Mouse (Mus musculus): ENCODE results near the gene Mink1. TPM values are rescaled to one million over a fixed set of nuclear protein-coding genes. Genes with fewer than 3 reads are reported as not detected.

Mink1 gene
- polyA plus RNA-seq, 1 experiment from 2014 or later, result 19.5 TPM

Other genes starting within 250 kb of the Mink1 start
- gene Alox12e, start 240.3 kb upstream of the Mink1 start, polyA plus RNA-seq (2014; fragmentation: Nextera tagmentation; extraction: Ambion mirVana), result not detected in 2 replicates
- gene Alox15, start 210.8 kb upstream of the Mink1 start, polyA plus RNA-seq (2014; fragmentation: Nextera tagmentation; extraction: Ambion mirVana), result 0.11 TPM in 1 of 2 replicates, not detected in the other
- gene Pelp1, start 152.8 kb upstream of the Mink1 start, polyA plus RNA-seq (2014; fragmentation: Nextera tagmentation; extraction: Ambion mirVana), result 29.9 and 33.0 TPM in 2 replicates
- gene Arrb2, start 130.2 kb upstream of the Mink1 start, polyA plus RNA-seq (2014; fragmentation: Nextera tagmentation; extraction: Ambion mirVana), result 55.9 and 61.2 TPM in 2 replicates
- gene Med11, start 111.0 kb upstream of the Mink1 start, polyA plus RNA-seq (2014; fragmentation: Nextera tagmentation; extraction: Ambion mirVana), result 41.8 and 45.8 TPM in 2 replicates
- 0.50 and 0.95 TPM in 2 replicates for gene Zmynd15, start 103.4 kb upstream of the Mink1 start, polyA plus RNA-seq (2014; fragmentation: Nextera tagmentation; extraction: Ambion mirVana)
- gene Cxcl16, start 102.9 kb upstream of the Mink1 start, polyA plus RNA-seq (2014; fragmentation: Nextera tagmentation; extraction: Ambion mirVana), result 7.8 and 10.2 TPM in 2 replicates
- gene Tm4sf5, start 57.6 kb upstream of the Mink1 start, polyA plus RNA-seq (2014; fragmentation: Nextera tagmentation; extraction: Ambion mirVana), result 2.9 and 3.0 TPM in 2 replicates
- gene Vmo1, start 48.3 kb upstream of the Mink1 start, polyA plus RNA-seq (2014; fragmentation: Nextera tagmentation; extraction: Ambion mirVana), result not detected in 2 replicates
- gene Gltpd2, start 43.7 kb upstream of the Mink1 start, polyA plus RNA-seq (2014; fragmentation: Nextera tagmentation; extraction: Ambion mirVana), result 0.27 and 0.28 TPM in 2 replicates
- gene Psmb6, start 37.5 kb upstream of the Mink1 start, polyA plus RNA-seq (2014; fragmentation: Nextera tagmentation; extraction: Ambion mirVana), result 747 and 789 TPM in 2 replicates
- not detected in 2 replicates for gene Gm40193, start 29.9 kb upstream of the Mink1 start, polyA plus RNA-seq (2014; fragmentation: Nextera tagmentation; extraction: Ambion mirVana)
- gene Pld2, start 22.8 kb upstream of the Mink1 start, polyA plus RNA-seq (2014; fragmentation: Nextera tagmentation; extraction: Ambion mirVana), result 14.2 and 16.4 TPM in 2 replicates
- not detected in 2 replicates for gene 4930544D05Rik, start 53.0 kb downstream of the Mink1 start, polyA plus RNA-seq (2014; fragmentation: Nextera tagmentation; extraction: Ambion mirVana)
- not detected in 2 replicates for gene Chrne, start 56.3 kb downstream of the Mink1 start, polyA plus RNA-seq (2014; fragmentation: Nextera tagmentation; extraction: Ambion mirVana)
- gene Gp1ba, start 76.2 kb downstream of the Mink1 start, polyA plus RNA-seq (2014; fragmentation: Nextera tagmentation; extraction: Ambion mirVana), result 0.29 and 0.43 TPM in 2 replicates
- 90.6 and 93.4 TPM in 2 replicates for gene Rnf167, start 84.4 kb downstream of the Mink1 start, polyA plus RNA-seq (2014; fragmentation: Nextera tagmentation; extraction: Ambion mirVana)
- gene Slc25a11, start 84.6 kb downstream of the Mink1 start, polyA plus RNA-seq (2014; fragmentation: Nextera tagmentation; extraction: Ambion mirVana), result 158 TPM in 2 replicates
- 662 and 703 TPM in 2 replicates for gene Pfn1, start 91.8 kb downstream of the Mink1 start, polyA plus RNA-seq (2014; fragmentation: Nextera tagmentation; extraction: Ambion mirVana)
- 6.4 and 7.8 TPM in 2 replicates for gene Eno3, start 94.3 kb downstream of the Mink1 start, polyA plus RNA-seq (2014; fragmentation: Nextera tagmentation; extraction: Ambion mirVana)
- gene Spag7, start 106.5 kb downstream of the Mink1 start, polyA plus RNA-seq (2014; fragmentation: Nextera tagmentation; extraction: Ambion mirVana), result 94.8 and 115 TPM in 2 replicates
- gene Camta2, start 125.2 kb downstream of the Mink1 start, polyA plus RNA-seq (2014; fragmentation: Nextera tagmentation; extraction: Ambion mirVana), result 24.2 and 26.1 TPM in 2 replicates
- gene Inca1, start 137.3 kb downstream of the Mink1 start, polyA plus RNA-seq (2014; fragmentation: Nextera tagmentation; extraction: Ambion mirVana), result 1.4 and 1.9 TPM in 2 replicates
- gene Kif1c, start 137.7 kb downstream of the Mink1 start, polyA plus RNA-seq (2014; fragmentation: Nextera tagmentation; extraction: Ambion mirVana), result 4.9 and 6.8 TPM in 2 replicates
- 16.9 and 18.1 TPM in 2 replicates for gene Zfp3, start 201.3 kb downstream of the Mink1 start, polyA plus RNA-seq (2014; fragmentation: Nextera tagmentation; extraction: Ambion mirVana)
- gene Scimp, start 249.7 kb downstream of the Mink1 start, polyA plus RNA-seq (2014; fragmentation: Nextera tagmentation; extraction: Ambion mirVana), result not detected in 2 replicates

Measured in hindbrain, embryonic 14.5 days (tissue).